Mouse (Mus musculus) lung, postnatal 0 days (tissue): ENCODE measurements around the gene Tnnc2. TPM values are rescaled to one million over a fixed set of nuclear protein-coding genes. Genes with fewer than 3 reads are reported as not detected.

Experiments used
- ATAC-seq: fragments of 200-750 bp; cut with Nextera tagmentation; 2 replicates; pipeline ENCODE4 v1.8.0; 2017; ENCODE audit warnings: moderate library complexity
- DNase-seq: peaks from one replicate; pipeline ENCODE4 v3.0.0-alpha.2; 2016; ENCODE audit warnings: low spot score
- H3K27ac ChIP-seq: fragments of 300-500 bp; sonication (generic); 2 replicates; pipeline ENCODE4 v1.5.1; 2014; ENCODE audit warnings: antibody characterized with exemption, mild to moderate bottlenecking, low read length, mixed read lengths
- H3K27me3 ChIP-seq: fragments of 300-500 bp; sonication (generic); replicated peaks from 2 replicates; pipeline ENCODE4 v1.6.1; 2014; ENCODE audit warnings: low read length, mixed read lengths; ENCODE audit not compliant: insufficient read depth
- H3K36me3 ChIP-seq: fragments of 300-500 bp; sonication (generic); 2 replicates; pipeline ENCODE4 v1.6.1; 2014; ENCODE audit warnings: low read length, mixed read lengths; ENCODE audit not compliant: insufficient read depth
- H3K4me1 ChIP-seq: fragments of 300-500 bp; sonication (generic); 2 replicates; pipeline ENCODE4 v1.6.1; 2014; ENCODE audit warnings: antibody characterized with exemption, low read depth, low read length, mixed read lengths; ENCODE audit not compliant: insufficient read depth
- H3K4me2 ChIP-seq: fragments of 300-500 bp; sonication (generic); replicated peaks from 2 replicates; pipeline ENCODE4 v1.6.1; 2014; ENCODE audit warnings: low read depth, mild to moderate bottlenecking, low read length, moderate library complexity, mixed read lengths
- H3K4me3 ChIP-seq: fragments of 300-500 bp; sonication (generic); 2 replicates; pipeline ENCODE4 v1.5.1; 2014; ENCODE audit warnings: low read depth, low read length
- H3K9ac ChIP-seq: fragments of 300-500 bp; sonication (generic); replicated peaks from 2 replicates; pipeline ENCODE4 v1.6.1; 2014; ENCODE audit warnings: low read depth, mild to moderate bottlenecking
- H3K9me3 ChIP-seq: fragments of 300-500 bp; sonication (generic); 2 replicates; pipeline ENCODE4 v1.6.1; 2016; ENCODE audit warnings: low read length, mixed read lengths
- CTCF ChIP-seq: IDR thresholded peaks from 2 replicates; pipeline ENCODE4 v1.5.1; 2016; ENCODE audit warnings: antibody characterized with exemption, mild to moderate bottlenecking
- EP300 ChIP-seq: IDR thresholded peaks from 2 replicates; pipeline ENCODE4 v1.6.1; 2016; ENCODE audit warnings: antibody characterized with exemption, mild to moderate bottlenecking, control low read depth
- WGBS: fragments of 180-500 bp; shearing (Covaris S2); extraction: QIAGEN DNeasy Blood & Tissue Kit; methylation state at CpG from one replicate; pipeline ENCODE4 v1.1.7; 2014; 5-methylcytosine and 5-hydroxymethylcytosine counted together
- polyA plus RNA-seq: library from polyadenylated mRNA; unstranded; fragments of >200 nt; fragmentation: Nextera tagmentation; extraction: Ambion mirVana; gene quantifications from 2 replicates; pipeline ENCODE4 v1.2.1, GENCODE M21; 2015

Tnnc2 gene
- polyA plus RNA-seq, 1 experiment from 2014 or later, result 0.47 TPM

DNA sequence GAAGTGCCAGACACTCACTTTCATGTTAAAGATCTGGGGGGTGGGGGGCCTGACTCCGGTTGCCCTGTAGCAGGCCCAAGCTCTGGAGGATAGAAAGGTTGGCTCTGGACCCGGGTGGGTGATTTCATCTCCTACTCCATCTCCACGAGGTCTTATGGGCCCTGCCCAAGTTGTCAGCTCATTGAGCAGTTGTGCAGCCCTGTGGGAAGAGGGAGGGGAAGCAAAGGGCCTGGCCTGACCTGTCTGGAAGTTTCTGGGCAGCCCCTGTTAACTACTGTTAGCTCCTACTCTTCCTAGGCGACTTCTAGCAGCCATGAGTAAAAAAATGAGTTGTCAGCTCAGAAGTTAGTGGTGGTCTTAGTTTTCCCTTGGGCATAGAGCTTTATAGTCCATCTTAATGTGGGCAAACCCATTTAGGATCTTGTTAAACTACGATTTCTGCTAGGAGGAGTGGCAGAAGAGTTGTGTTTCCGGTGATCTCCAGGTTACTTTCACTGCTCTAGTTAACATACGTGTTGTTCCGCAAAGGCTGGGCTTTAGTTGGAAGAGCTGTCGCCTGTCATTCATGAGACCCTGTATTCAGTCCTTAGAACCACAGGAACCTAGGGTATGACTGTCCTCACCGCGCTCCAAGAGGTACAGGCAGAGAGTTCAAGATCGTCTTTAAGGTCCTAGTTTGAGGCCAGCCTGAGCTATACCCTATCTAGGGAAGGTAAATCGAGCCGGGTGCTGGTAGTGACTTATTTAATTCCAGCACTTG, 6.4 kb downstream of the Tnnc2 start:
- WGBS, result 74% methylated on average over 14 of the region's 14 CpGs
- Histone ChIP-seq H3K4me2 (no peak overlapping the region), H3K36me3 (no peaks in the 10 kb centered on the region), H3K4me3 (no peak overlapping the region), H3K4me1 (peaks cover 8% of the 10 kb centered on the region), H3K9me3 (no peaks in the 10 kb centered on the region), H3K27me3 (no peaks in the 10 kb centered on the region), H3K27ac (no peak overlapping the region), H3K9ac (no peak overlapping the region)
- DNase-seq, result no peak
- no peak for TF ChIP-seq EP300
- no peak for TF ChIP-seq CTCF
- ATAC-seq, result no peak

- Histone ChIP-seq H3K36me3 (no peaks in the 10 kb centered on the region; the same call in 1 of the 2 replicates), H3K9me3 (no peaks in the 10 kb centered on the region), H3K27ac (no peak overlapping the region), H3K4me1 (peaks cover 8% of the 10 kb centered on the region), H3K4me3 (no peak overlapping the region), H3K4me2 (peak overlapping the region; percentile 98; the same call in 1 of the 2 replicates), H3K27me3 (no peaks in the 10 kb centered on the region), H3K9ac (no peak overlapping the region)
- ATAC-seq (no peak), DNase-seq (no peak)
- TF ChIP-seq CTCF (no peak), EP300 (no peak)
- WGBS, result 42% methylated on average over 8 of the region's 8 CpGs
Observed at GRCm38 (mm10) chr2:164771123-164771522, 8.6 kb downstream of the Tnnc2 start.

GRCm38 (mm10) chr2:164770279-164770678, 9.5 kb downstream of the Tnnc2 start:
- Histone ChIP-seq H3K9me3 (no peaks in the 10 kb centered on the region), H3K27ac (no peak overlapping the region), H3K4me1 (peaks cover 8% of the 10 kb centered on the region), H3K27me3 (no peaks in the 10 kb centered on the region), H3K36me3 (no peaks in the 10 kb centered on the region; the same call in 1 of the 2 replicates), H3K4me3 (peak overlapping the region; percentile 72), H3K4me2 (peak overlapping the region; percentile 98), H3K9ac (peak overlapping the region; percentile 47; the same call in 1 of the 2 replicates)
- ATAC-seq (no peak), DNase-seq (no peak)
- no peak for TF ChIP-seq EP300
- TF ChIP-seq CTCF, result no peak
- 2% methylated on average over 15 of the region's 15 CpGs for WGBS

DNA sequence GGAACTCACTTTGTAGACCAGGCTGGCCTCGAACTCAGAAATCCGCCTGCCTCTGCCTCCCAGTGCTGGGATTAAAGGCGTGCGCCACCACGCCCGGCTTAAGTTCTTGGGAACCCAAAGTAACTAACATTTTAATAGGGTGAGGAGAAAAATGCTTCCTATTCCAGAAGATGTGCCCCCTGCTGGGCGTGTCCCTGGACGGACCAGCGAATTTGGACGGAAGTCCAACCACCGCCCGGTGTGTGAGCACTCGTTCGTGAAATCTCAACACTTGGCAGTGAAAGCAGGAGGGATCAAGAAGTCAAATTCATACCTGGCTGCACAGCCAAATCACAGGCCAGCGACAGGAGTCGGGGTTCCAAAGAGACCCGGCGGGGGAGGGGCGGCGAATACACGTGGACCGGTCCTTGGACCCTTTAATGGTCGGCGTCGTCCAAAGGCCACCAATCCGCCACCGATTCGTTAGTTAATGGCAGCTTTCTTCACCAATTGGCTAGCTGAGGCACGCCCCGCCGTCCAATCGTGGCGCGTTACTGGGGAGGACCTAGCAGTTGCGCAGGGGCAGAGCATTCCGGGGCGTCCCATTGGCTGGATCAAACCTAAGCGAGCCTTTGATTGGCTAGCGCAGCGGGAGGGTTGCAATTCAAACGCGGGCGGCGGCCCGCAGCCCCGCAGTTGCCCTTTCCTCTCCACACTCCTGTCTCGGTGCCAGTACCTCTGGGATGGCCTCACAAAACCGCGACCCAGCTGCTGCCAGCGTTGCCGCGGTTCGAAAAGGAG, 10.3 kb downstream of the Tnnc2 start, which contains the start of gene Ube2c:
TSS of gene Ube2c (plus strand) at position 641 of the 780 bp plus-strand sequence.
- H3K27ac ChIP-seq, result no peak within 1 kb of the TSS
- TF ChIP-seq CTCF (peak; percentile 46), EP300 (peak; percentile 81)
- DNase-seq (peak; percentile 99), ATAC-seq (peak; percentile 100)
- H3K4me2 ChIP-seq, result peak within 1 kb of the TSS; percentile 98
- peak within 1 kb of the TSS; percentile 47 for H3K9ac ChIP-seq
- 3% methylated on average over 53 of the region's 53 CpGs for WGBS
- no peaks in the 10 kb centered on the region; the same call in 1 of the 2 replicates for H3K36me3 ChIP-seq
- peak within 1 kb of the TSS; percentile 72 for H3K4me3 ChIP-seq
- H3K9me3 ChIP-seq, result no peaks in the 10 kb centered on the region
- H3K4me1 ChIP-seq, result peaks cover 8% of the 10 kb centered on the region
- no peaks in the 10 kb centered on the region for H3K27me3 ChIP-seq

DNA sequence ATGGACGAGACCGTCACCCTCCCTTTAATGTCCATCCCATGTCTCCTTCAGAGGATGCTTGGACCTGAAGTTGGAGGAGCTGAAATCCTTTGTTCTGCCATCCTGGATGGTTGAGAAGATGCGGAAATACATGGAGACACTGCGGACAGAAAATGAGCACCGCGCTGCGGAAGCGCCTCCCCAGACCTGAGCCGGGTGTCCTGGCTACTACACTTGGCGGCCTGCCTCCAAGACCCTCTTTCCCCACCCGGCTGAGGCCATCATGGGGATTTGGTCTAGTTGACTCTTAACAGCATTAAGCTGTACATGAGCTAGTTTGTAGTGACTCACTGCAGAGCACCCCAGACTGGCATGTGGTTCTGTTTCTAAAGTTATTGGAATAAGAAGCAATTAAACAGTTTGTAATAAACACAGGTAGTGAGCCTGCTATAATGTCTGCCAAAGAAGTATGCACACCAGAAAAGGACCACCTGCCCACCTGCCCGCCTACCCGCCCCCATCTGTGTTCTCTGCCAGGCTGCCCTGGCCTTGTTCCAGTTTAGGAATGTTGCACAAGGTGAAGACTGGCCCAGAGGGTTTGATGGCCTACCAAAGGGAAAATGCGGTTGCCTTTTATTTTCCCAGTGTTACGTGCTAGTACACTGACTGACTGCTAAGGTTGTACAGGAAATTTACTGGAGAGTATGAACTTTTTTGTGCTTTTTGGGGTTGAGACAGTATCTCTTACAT, 11.8 kb downstream of the Tnnc2 start:
- Histone ChIP-seq H3K4me3 (no peak overlapping the region), H3K27me3 (no peaks in the 10 kb centered on the region), H3K4me1 (peaks cover 8% of the 10 kb centered on the region), H3K9ac (no peak overlapping the region), H3K36me3 (peaks cover 4% of the 10 kb centered on the region), H3K4me2 (no peak overlapping the region), H3K27ac (no peak overlapping the region), H3K9me3 (no peaks in the 10 kb centered on the region)
- DNase-seq (no peak), ATAC-seq (no peak)
- no peak for TF ChIP-seq EP300
- TF ChIP-seq CTCF, result no peak
- WGBS, result 88% methylated on average over 15 of the region's 15 CpGs

- no peak for ATAC-seq
- TF ChIP-seq CTCF (no peak), EP300 (no peak)
- no peak overlapping the region for H3K9ac ChIP-seq
- 70% methylated on average over 3 of the region's 3 CpGs for WGBS
- no peaks in the 10 kb centered on the region for H3K27me3 ChIP-seq
- H3K4me1 ChIP-seq, result peaks cover 8% of the 10 kb centered on the region
- H3K36me3 ChIP-seq, result peaks cover 13% of the 10 kb centered on the region
- no peak overlapping the region for H3K27ac ChIP-seq
- no peak for DNase-seq
- no peaks in the 10 kb centered on the region for H3K9me3 ChIP-seq
- H3K4me3 ChIP-seq, result no peak overlapping the region
- no peak overlapping the region for H3K4me2 ChIP-seq
Observed at GRCm38 (mm10) chr2:164765841-164766240, 13.9 kb downstream of the Tnnc2 start.
